Mouse (Mus musculus): ENCODE measurements around the gene Isca2. TPM values are rescaled to one million over a fixed set of nuclear protein-coding genes. Genes with fewer than 3 reads are reported as not detected.

Isca2 gene
- 10 to 100 TPM; 68.3 to 77.9 TPM for total RNA-seq (2021)
- long read RNA-seq, experiment 1, transcript Isca2-203 (3 exons, 485 nt), result minor isoform, 6 of 42 reads
- long read RNA-seq, experiment 1, transcript Isca2-201 (4 exons, 883 nt), result major isoform, 23 of 42 reads
- long read RNA-seq, experiment 1, transcript Isca2-208 (4 exons, 727 nt), result minor isoform, 6 of 42 reads
- long read RNA-seq, experiment 1, partial matches to known transcripts, result 0 of 42 reads
- long read RNA-seq, experiment 1, other reads (novel, unspliced or antisense), result 2 of 42 reads
- long read RNA-seq, experiment 2, transcript Isca2-201 (4 exons, 883 nt), result major isoform, 22 of 51 reads
- long read RNA-seq, experiment 2, transcript Isca2-204 (1 exons, 416 nt), result minor isoform, 7 of 51 reads
- long read RNA-seq, experiment 2, transcript Isca2-208 (4 exons, 727 nt), result minor isoform, 8 of 51 reads
- long read RNA-seq, experiment 2, partial matches to known transcripts, result 3 of 51 reads
- long read RNA-seq, experiment 2, other reads (novel, unspliced or antisense), result 2 of 51 reads

- peak; percentile 88 to 94 for DNase-seq (ENCODE audit: low spot score in 2 of 2)
These were observed at the start of gene Isca2, which contains the start of gene Npc2 for GRCm38 (mm10) chr12:84772726-84773441. Isca2 (plus strand) TSS chr12:84773251. Npc2 (minus strand) TSS chr12:84773152.

- no peak for DNase-seq (ENCODE audit: low spot score in 2 of 2)
These were observed 46.7 kb upstream of the Isca2 start for GRCm38 (mm10) chr12:84726391-84726790.

GRCm38 (mm10) chr12:84726986-84727385, 46.1 kb upstream of the Isca2 start:
- no peak for DNase-seq (ENCODE audit: low spot score in 2 of 2)

- no peak for DNase-seq (ENCODE audit: low spot score in 2 of 2)
These were observed 45.6 kb upstream of the Isca2 start for GRCm38 (mm10) chr12:84727434-84727833.

- no peak for DNase-seq (ENCODE audit: low spot score in 2 of 2)
These were observed 44.6 kb upstream of the Isca2 start for GRCm38 (mm10) chr12:84728421-84728820.

- no peak for DNase-seq (ENCODE audit: low spot score in 2 of 2)
These were observed 39.7 kb upstream of the Isca2 start for GRCm38 (mm10) chr12:84733366-84733765.

GRCm38 (mm10) chr12:84743496-84743895, 29.6 kb upstream of the Isca2 start:
- no peak for DNase-seq (ENCODE audit: low spot score in 2 of 2)

GRCm38 (mm10) chr12:84745700-84746099, 27.4 kb upstream of the Isca2 start:
- no peak for DNase-seq (ENCODE audit: low spot score in 2 of 2)

GRCm38 (mm10) chr12:84748134-84748533, 24.9 kb upstream of the Isca2 start:
- DNase-seq (ENCODE audit: low spot score in 2 of 2), result no peak

GRCm38 (mm10) chr12:84750661-84751060, 22.4 kb upstream of the Isca2 start:
- DNase-seq (ENCODE audit: low spot score in 2 of 2), result no peak

- no peak for DNase-seq (ENCODE audit: low spot score in 2 of 2)
These were observed 20.7 kb upstream of the Isca2 start for GRCm38 (mm10) chr12:84752131-84752977.

GRCm38 (mm10) chr12:84755008-84755695, 17.9 kb upstream of the Isca2 start:
- peak in 1 of 2 experiments; percentile 39 for DNase-seq (ENCODE audit: low spot score in 2 of 2)

GRCm38 (mm10) chr12:84756016-84756415, 17.0 kb upstream of the Isca2 start:
- DNase-seq (ENCODE audit: low spot score in 2 of 2), result no peak

- no peak for DNase-seq (ENCODE audit: low spot score in 2 of 2)
These were observed 14.0 kb upstream of the Isca2 start for GRCm38 (mm10) chr12:84759063-84759462.

- no peak for DNase-seq (ENCODE audit: low spot score in 2 of 2)
These were observed 10.5 kb upstream of the Isca2 start for GRCm38 (mm10) chr12:84762532-84762931.

- no peak for DNase-seq (ENCODE audit: low spot score in 2 of 2)
These were observed 9.4 kb upstream of the Isca2 start for GRCm38 (mm10) chr12:84763577-84764218.

- DNase-seq (ENCODE audit: low spot score in 2 of 2), result no peak
These were observed 8.3 kb upstream of the Isca2 start for GRCm38 (mm10) chr12:84764756-84765155.

GRCm38 (mm10) chr12:84765506-84765905, 7.5 kb upstream of the Isca2 start:
- no peak for DNase-seq (ENCODE audit: low spot score in 2 of 2)

GRCm38 (mm10) chr12:84766113-84766735, 6.8 kb upstream of the Isca2 start:
- no peak for DNase-seq (ENCODE audit: low spot score in 2 of 2)

GRCm38 (mm10) chr12:84767510-84767909, 5.5 kb upstream of the Isca2 start:
- no peak for DNase-seq (ENCODE audit: low spot score in 2 of 2)
